Mouse (Mus musculus): ENCODE data around the gene Tcerg1l.

DNA sequence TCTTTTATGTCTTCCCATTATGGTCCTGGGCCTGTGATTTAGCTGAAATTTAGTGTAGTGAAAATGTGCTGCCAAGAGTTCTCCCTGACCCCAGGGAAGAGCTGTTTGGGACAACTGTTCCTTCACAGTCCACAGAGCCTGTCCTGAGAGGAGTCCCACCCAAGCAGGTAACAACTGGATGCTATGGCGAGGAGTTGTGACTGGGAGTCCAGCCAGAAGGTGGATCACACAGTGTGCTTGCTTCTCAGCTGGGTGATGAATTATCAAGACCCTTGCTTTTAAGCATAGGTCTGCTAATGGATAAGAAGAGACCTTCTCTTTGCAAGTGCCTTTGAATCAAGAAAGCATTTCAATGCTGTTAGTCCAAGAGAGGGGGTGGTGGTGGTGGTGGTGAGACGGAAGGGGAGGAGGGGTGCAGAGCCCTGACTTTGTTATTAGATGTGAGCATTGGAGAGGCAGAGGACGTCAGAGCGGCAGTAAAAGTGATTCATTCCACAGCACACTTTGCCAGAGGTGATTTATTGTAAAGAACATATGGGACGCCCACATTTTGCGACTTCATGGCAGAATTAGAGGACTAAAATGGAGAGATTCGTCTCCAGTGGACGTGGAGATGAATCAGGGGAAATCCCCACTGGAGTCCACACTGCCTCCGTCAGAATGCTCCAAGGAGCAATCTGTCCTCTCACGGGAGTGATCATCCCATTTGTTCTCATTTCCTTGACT, 198.0 kb downstream of the Tcerg1l start:
- TF ChIP-seq CTCF (IDR thresholded peaks at IDR 0.05; ENCODE audit: extremely low read depth, insufficient read depth, insufficient read length, insufficient replicate concordance), result no peak
- TF ChIP-seq POLR2A (IDR thresholded peaks at IDR 0.05; ENCODE audit: low read depth, low read length), result no peak
